Mouse (Mus musculus) left cerebral cortex, adult 8-10 months (tissue): Measurements from ENCODE around the gene Tyw1. TPM values are rescaled to one million over a fixed set of nuclear protein-coding genes. Genes with fewer than 3 reads are reported as not detected.
"Not testable (repeated sequence)": the region's sequence is repeated elsewhere in the genome, so short reads cannot be mapped to it uniquely, and the experiment has no call there.

Source experiments
- DNase-seq, 2 experiments: peaks; one replicate each; pipeline ENCODE4 v3.0.0; 2022; ENCODE audit warnings: low spot score in 2 of 2
- total RNA-seq, 4 experiments: library from RNA; stranded (reverse); gene quantifications; 2 replicates each; pipeline ENCODE4 v1.2.4; 2022

Tyw1 gene
- total RNA-seq = 10 to 100 TPM; 15.5 to 19.7 (median 16.5) TPM

GRCm38 (mm10) chr5:130255017-130255720, at the start of gene Tyw1, which contains the start of gene Sbds:
Gene Tyw1, plus strand, starts transcription at chr5:130255619.
Gene Sbds, minus strand, starts transcription at chr5:130255530.
- peak; percentile 92 to 98 for DNase-seq

GRCm38 (mm10) chr5:130207299-130207698, 48.1 kb upstream of the Tyw1 start:
- no peak for DNase-seq

GRCm38 (mm10) chr5:130212956-130213355, 42.5 kb upstream of the Tyw1 start:
- DNase-seq = no peak

- no peak for DNase-seq
Measured at GRCm38 (mm10) chr5:130216781-130217180, 38.6 kb upstream of the Tyw1 start, which contains the start of gene Tmem248. Gene Tmem248, plus strand, starts transcription at chr5:130217081.

GRCm38 (mm10) chr5:130217406-130217805, 38.0 kb upstream of the Tyw1 start:
- no peak for DNase-seq

GRCm38 (mm10) chr5:130218336-130218735, 37.1 kb upstream of the Tyw1 start:
- no peak for DNase-seq

- DNase-seq = no peak
Measured at GRCm38 (mm10) chr5:130221316-130221715, 34.1 kb upstream of the Tyw1 start.

GRCm38 (mm10) chr5:130221760-130222145, 33.7 kb upstream of the Tyw1 start:
- peak in 1 of 2 experiments; percentile 33 for DNase-seq

GRCm38 (mm10) chr5:130222146-130223004, 33.0 kb upstream of the Tyw1 start:
- DNase-seq = peak; percentile 89 to 96

- no peak for DNase-seq
Measured at GRCm38 (mm10) chr5:130226790-130227189, 28.6 kb upstream of the Tyw1 start.

- DNase-seq = no peak
Measured at GRCm38 (mm10) chr5:130228120-130228519, 27.3 kb upstream of the Tyw1 start.

GRCm38 (mm10) chr5:130236302-130236701, 19.1 kb upstream of the Tyw1 start:
- DNase-seq = no peak

- no peak for DNase-seq
Measured at GRCm38 (mm10) chr5:130239236-130239635, 16.2 kb upstream of the Tyw1 start.

GRCm38 (mm10) chr5:130239856-130240255, 15.6 kb upstream of the Tyw1 start:
- no peak for DNase-seq

- DNase-seq = no peak
Measured at GRCm38 (mm10) chr5:130241426-130241825, 14.0 kb upstream of the Tyw1 start.

- DNase-seq = no peak
Measured at GRCm38 (mm10) chr5:130247823-130248222, 7.6 kb upstream of the Tyw1 start.

- DNase-seq = no peak
Measured at GRCm38 (mm10) chr5:130254164-130255016, 1.0 kb upstream of the Tyw1 start.

- not testable (repeated sequence) for DNase-seq
Measured at GRCm38 (mm10) chr5:130255799-130256525, 543 bp downstream of the Tyw1 start.

GRCm38 (mm10) chr5:130256678-130257271, 1.4 kb downstream of the Tyw1 start:
- DNase-seq = peak; percentile 71 to 93

GRCm38 (mm10) chr5:130257303-130257702, 1.9 kb downstream of the Tyw1 start:
- no peak for DNase-seq
